Comparison of ENCODE assay signal across 18 mouse cellular contexts in the genomic region with DNA sequence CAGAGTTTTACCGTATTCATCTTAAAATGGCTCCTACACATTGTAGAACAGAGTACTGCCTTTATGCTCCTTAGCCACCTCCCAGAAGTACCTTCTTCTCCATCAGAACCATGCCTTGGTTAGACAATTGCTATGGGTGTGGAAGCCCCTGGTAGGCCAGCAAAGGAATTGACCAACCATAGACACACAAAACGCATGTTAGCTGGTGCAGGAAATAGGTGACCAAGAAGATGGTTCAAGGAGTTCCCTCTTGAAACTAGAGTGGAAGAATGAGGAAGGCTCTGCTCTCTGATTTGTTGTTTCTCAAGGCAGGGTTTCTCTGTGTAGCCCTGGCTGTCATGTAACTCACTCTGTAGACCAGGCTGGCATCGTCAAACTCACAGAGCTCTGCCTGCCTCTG.
"Had no signal": no experiment of that assay in that cellular context is flagged by ENCODE, and none has a peak within 500 bp of the region (broad histone marks: within the 10 kb centered on the region; RNA-seq: fewer than 3 reads in every experiment).

No protein-coding gene starts in this region.

- H3K4me3 ChIP-seq: layer of hippocampus, adult 2 months; limb, embryonic 10.5 days; limb, embryonic 13.5 days; liver, embryonic 12.5 days; liver, embryonic 15.5 days had no signal

- H3K27ac ChIP-seq: kidney, postnatal 0 days; layer of hippocampus, adult 2 months; limb, embryonic 10.5 days; limb, embryonic 13.5 days; liver, embryonic 12.5 days; liver, embryonic 15.5 days; stomach, postnatal 0 days had no signal

- DNase-seq: kidney, adult 2 months; kidney, postnatal 25 days; layer of hippocampus, postnatal 36 days; liver; lung, adult 18-20 months; lung, postnatal 14 days; lung, postnatal 4 days; midbrain, embryonic 14.5 days; thymus, adult 2 months; thymus, postnatal 14 days; thymus, postnatal 4 days had no signal

- ATAC-seq: liver, embryonic 12.5 days had no signal
